Mouse (Mus musculus) midbrain, embryonic 15.5 days (tissue): ENCODE data around the gene Retsat. TPM values are rescaled to one million over a fixed set of nuclear protein-coding genes. Genes with fewer than 3 reads are reported as not detected.

Source experiments
- ATAC-seq: fragments of 200-750 bp; cut with Nextera tagmentation; replicated peaks from 2 replicates; pipeline ENCODE4 v1.8.0; 2017; ENCODE audit warnings: moderate TSS enrichment
- H3K27ac ChIP-seq: fragments of 300-500 bp; sonication (generic); 2 replicates; pipeline ENCODE4 v1.5.1; 2015; ENCODE audit warnings: mild to moderate bottlenecking, inconsistent platforms
- H3K27me3 ChIP-seq: fragments of 300-500 bp; sonication (generic); replicated peaks from 2 replicates; pipeline ENCODE4 v1.6.1; 2015; ENCODE audit warnings: inconsistent platforms
- H3K36me3 ChIP-seq: fragments of 300-500 bp; sonication (generic); replicated peaks from 2 replicates; pipeline ENCODE4 v1.6.1; 2015; ENCODE audit warnings: inconsistent platforms
- H3K4me1 ChIP-seq: fragments of 300-500 bp; sonication (generic); 2 replicates; pipeline ENCODE4 v1.6.1; 2015; ENCODE audit warnings: inconsistent platforms
- H3K4me2 ChIP-seq: fragments of 300-500 bp; sonication (generic); 2 replicates; pipeline ENCODE4 v1.6.1; 2015; ENCODE audit warnings: inconsistent platforms, mild to moderate bottlenecking, moderate library complexity
- H3K4me3 ChIP-seq: fragments of 300-500 bp; sonication (generic); 2 replicates; pipeline ENCODE4 v1.5.1; 2015; ENCODE audit warnings: mild to moderate bottlenecking, inconsistent platforms
- H3K9ac ChIP-seq: fragments of 300-500 bp; sonication (generic); 2 replicates; pipeline ENCODE4 v1.6.1; 2015; ENCODE audit warnings: mild to moderate bottlenecking, inconsistent platforms
- H3K9me3 ChIP-seq: fragments of 300-500 bp; sonication (generic); 2 replicates; pipeline ENCODE4 v1.6.1; 2016; ENCODE audit warnings: inconsistent platforms
- WGBS: fragments of 180-500 bp; shearing (Covaris S2); methylation state at CpG from one replicate; pipeline ENCODE4 v1.1.7; 2015; ENCODE audit warnings: mixed read lengths; 5-methylcytosine and 5-hydroxymethylcytosine counted together
- polyA plus RNA-seq: library from polyadenylated mRNA; unstranded; fragments of >200 nt; fragmentation: Nextera tagmentation; extraction: Ambion mirVana; gene quantifications from 2 replicates; pipeline ENCODE4 v1.2.1, GENCODE M21; 2015

Gene Retsat
- polyA plus RNA-seq, 1 experiment from 2014 or later: 6.1 TPM

DNA sequence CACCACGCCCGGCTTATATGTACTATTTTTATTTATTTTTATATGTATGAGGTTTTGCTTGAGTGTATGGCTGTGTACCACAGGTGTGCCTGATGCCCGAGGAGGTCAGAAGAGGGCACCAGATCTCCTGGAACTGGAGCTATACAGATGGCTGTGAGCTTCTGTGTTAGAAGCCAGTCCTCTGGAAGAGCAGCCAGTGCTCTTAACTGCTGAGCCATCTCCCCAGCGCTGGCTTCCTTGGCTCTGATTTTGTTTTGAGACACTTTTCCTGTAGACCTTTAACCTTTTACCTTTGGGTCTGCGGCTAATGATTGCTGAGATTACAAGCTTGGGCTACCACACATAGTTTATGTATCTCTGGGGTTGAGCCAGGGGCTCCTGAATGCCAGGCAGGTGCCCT is 30.8 kb upstream of the Retsat start:
- H3K36me3 ChIP-seq: no peaks in the 10 kb centered on the region
- H3K27me3 ChIP-seq: no peaks in the 10 kb centered on the region
- peaks cover 5% of the 10 kb centered on the region; the same call in 1 of the 2 replicates for H3K4me1 ChIP-seq
- H3K4me3 ChIP-seq: no peak overlapping the region
- ATAC-seq: no peak
- no peak overlapping the region for H3K4me2 ChIP-seq
- 81% methylated on average over 5 of the region's 5 CpGs for WGBS
- no peak overlapping the region for H3K27ac ChIP-seq
- H3K9ac ChIP-seq: no peak overlapping the region
- no peaks in the 10 kb centered on the region for H3K9me3 ChIP-seq

DNA sequence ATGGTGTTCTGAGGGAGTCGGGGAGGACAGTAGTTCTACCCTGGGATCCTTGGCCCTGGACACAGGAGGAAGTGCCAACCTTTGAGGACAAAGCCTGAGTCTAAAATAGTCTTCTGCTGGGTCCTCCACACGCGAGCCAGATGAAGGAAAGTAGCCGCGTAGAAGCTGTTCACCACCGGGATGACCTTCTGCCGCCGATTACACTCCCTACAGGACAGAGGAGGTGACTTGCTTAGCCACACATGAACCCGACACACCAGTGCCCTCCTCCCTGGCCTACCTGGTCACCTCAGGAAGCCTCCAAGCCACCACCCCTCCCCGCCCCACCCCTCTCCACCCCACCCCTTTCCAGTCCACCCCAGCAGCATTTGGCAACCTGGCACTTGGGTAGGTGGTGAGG is 29.5 kb upstream of the Retsat start:
- Histone ChIP-seq H3K4me2 (no peak overlapping the region), H3K27me3 (no peaks in the 10 kb centered on the region), H3K9me3 (no peaks in the 10 kb centered on the region), H3K4me3 (no peak overlapping the region), H3K4me1 (peaks cover 5% of the 10 kb centered on the region; the same call in 1 of the 2 replicates), H3K27ac (no peak overlapping the region), H3K9ac (no peak overlapping the region), H3K36me3 (no peaks in the 10 kb centered on the region)
- WGBS: 92% methylated on average over 10 of the region's 10 CpGs
- ATAC-seq: no peak

GRCm38 (mm10) chr6:72570644-72571397 is 27.5 kb upstream of the Retsat start:
- H3K27ac ChIP-seq: no peak overlapping the region
- no peak overlapping the region for H3K9ac ChIP-seq
- H3K27me3 ChIP-seq: no peaks in the 10 kb centered on the region
- no peaks in the 10 kb centered on the region for H3K9me3 ChIP-seq
- ATAC-seq: no peak
- WGBS: 88% methylated on average over 10 of the region's 10 CpGs
- H3K4me2 ChIP-seq: no peak overlapping the region
- H3K4me3 ChIP-seq: no peak overlapping the region
- peaks cover 2% of the 10 kb centered on the region; the same call in 1 of the 2 replicates for H3K4me1 ChIP-seq
- H3K36me3 ChIP-seq: no peaks in the 10 kb centered on the region

DNA sequence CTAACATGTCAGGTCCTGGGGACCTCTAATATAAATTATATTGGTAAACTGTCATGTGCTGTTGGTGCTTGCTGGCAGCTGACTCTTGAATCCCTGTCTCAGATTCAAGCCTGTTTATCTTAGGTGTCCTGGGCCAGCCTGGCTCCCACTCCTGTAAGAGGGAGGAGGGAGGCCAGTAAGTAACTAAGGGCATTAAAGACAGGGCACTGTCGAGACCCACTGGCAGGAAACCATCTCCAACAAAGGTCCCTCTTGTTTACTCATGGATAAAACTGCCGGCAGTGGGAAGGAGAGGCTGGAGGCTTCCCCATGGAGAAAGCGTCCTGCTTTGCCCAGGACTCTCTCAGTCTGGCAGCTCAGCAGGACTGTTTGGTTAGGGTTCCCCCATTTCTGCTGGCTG is 26.4 kb upstream of the Retsat start:
- H3K4me1 ChIP-seq: no peaks in the 10 kb centered on the region
- no peak overlapping the region for H3K4me2 ChIP-seq
- no peak overlapping the region for H3K4me3 ChIP-seq
- H3K27ac ChIP-seq: no peak overlapping the region
- H3K9me3 ChIP-seq: no peaks in the 10 kb centered on the region
- no peaks in the 10 kb centered on the region for H3K27me3 ChIP-seq
- ATAC-seq: no peak
- 57% methylated on average over 3 of the region's 3 CpGs for WGBS
- no peaks in the 10 kb centered on the region for H3K36me3 ChIP-seq
- no peak overlapping the region for H3K9ac ChIP-seq

DNA sequence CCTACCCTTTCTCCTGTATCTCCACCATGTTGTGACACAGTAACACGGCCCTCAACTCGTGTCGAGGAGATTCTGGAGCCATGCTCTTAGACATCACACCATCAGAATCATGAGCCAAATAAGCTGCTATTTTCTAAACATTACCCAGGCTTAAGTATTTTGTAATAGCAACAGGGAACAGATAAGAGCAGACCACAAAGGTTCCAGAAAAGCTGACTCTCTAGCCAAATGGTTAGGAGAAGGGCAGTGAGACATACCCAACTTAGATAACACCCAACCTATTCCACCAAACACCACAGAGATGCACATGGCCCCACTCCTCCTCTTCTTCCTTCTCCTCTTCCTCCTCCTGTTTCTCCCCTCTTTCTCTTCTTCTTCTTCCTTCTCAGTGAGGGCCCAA is 22.2 kb upstream of the Retsat start:
- Histone ChIP-seq H3K9me3 (no peaks in the 10 kb centered on the region), H3K9ac (no peak overlapping the region), H3K27me3 (no peaks in the 10 kb centered on the region), H3K36me3 (peaks cover 5% of the 10 kb centered on the region), H3K4me1 (no peaks in the 10 kb centered on the region), H3K4me2 (no peak overlapping the region), H3K4me3 (no peak overlapping the region), H3K27ac (no peak overlapping the region)
- ATAC-seq: no peak
- 87% methylated on average over 3 of the region's 3 CpGs for WGBS

DNA sequence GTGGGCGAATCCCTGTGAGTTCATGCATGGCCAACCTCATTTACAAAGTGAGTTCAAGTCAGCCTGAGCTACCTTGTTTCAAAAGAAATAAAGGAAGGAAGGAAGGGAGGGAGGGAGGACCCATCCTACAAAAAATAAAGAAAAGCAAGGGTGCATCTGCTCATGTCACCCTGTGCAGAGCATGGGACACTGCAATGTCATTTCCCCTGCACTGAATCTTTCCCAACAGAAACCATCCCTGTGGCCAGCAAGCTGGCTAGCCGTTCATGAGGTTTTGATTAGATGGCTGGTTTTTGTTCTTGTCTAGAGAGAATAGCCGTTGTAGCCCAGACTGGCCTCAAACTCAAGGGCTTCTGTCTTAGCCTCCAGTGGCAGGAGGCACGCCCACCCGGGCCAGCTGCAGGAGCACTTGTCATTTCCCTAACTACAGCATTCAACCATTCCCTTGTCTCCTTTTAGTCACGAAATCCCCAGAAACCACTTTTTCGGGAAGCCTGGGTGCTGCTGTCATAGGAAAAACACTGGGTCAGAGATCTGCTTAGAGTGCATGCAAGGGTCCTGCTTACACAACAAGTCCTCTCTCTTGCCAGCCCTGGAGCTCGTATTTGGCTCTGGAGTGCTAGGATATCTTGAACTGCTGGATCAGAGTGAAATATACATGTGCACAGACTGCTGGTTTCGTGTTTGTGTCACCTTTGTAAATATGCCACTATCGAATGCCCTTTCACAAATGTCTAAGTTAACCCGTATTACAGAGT is 16.5 kb upstream of the Retsat start:
- H3K27ac ChIP-seq: no peak overlapping the region
- no peaks in the 10 kb centered on the region for H3K27me3 ChIP-seq
- H3K9me3 ChIP-seq: no peaks in the 10 kb centered on the region
- no peaks in the 10 kb centered on the region for H3K4me1 ChIP-seq
- WGBS: 67% methylated on average over 11 of the region's 11 CpGs
- no peak overlapping the region for H3K9ac ChIP-seq
- H3K4me3 ChIP-seq: no peak overlapping the region
- H3K36me3 ChIP-seq: peaks cover 5% of the 10 kb centered on the region
- no peak for ATAC-seq
- H3K4me2 ChIP-seq: no peak overlapping the region

- Histone ChIP-seq H3K27ac (no peak overlapping the region), H3K9ac (no peak overlapping the region), H3K4me3 (no peak overlapping the region), H3K9me3 (no peaks in the 10 kb centered on the region), H3K27me3 (no peaks in the 10 kb centered on the region), H3K4me1 (no peaks in the 10 kb centered on the region), H3K4me2 (no peak overlapping the region), H3K36me3 (peaks cover 5% of the 10 kb centered on the region)
- WGBS: 83% methylated on average over 4 of the region's 4 CpGs
- no peak for ATAC-seq
Measured at GRCm38 (mm10) chr6:72583211-72583839, 14.9 kb upstream of the Retsat start.

- Histone ChIP-seq H3K4me3 (no peak overlapping the region), H3K4me2 (no peak overlapping the region), H3K27me3 (no peaks in the 10 kb centered on the region), H3K9ac (no peak overlapping the region), H3K27ac (no peak overlapping the region), H3K4me1 (no peaks in the 10 kb centered on the region), H3K36me3 (peaks cover 4% of the 10 kb centered on the region), H3K9me3 (no peaks in the 10 kb centered on the region)
- ATAC-seq: no peak
- WGBS: 89% methylated on average over 11 of the region's 11 CpGs
Measured at GRCm38 (mm10) chr6:72584154-72584553, 14.1 kb upstream of the Retsat start.

DNA sequence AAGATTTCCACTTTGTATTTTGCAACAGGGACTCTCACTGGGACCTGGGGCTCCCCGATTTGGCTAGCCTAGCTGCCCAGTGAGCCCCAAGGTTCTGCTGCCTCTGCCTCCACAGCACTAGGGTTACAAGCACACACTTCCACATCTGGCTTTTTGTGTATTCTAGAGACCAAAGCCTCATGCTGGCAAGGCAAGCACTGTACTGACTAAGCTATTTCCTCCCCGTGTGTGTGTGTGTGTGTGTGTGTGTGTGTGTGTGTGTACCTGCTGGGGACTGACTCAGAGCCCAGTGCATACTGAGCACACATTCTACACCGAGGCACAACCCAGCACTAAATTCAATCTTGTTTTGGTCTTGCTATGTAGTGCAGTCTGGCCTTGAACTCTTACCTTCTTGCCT is 11.6 kb upstream of the Retsat start:
- no peak overlapping the region for H3K4me3 ChIP-seq
- no peak overlapping the region for H3K27ac ChIP-seq
- 87% methylated on average over 3 of the region's 3 CpGs for WGBS
- no peak overlapping the region for H3K9ac ChIP-seq
- no peaks in the 10 kb centered on the region for H3K4me1 ChIP-seq
- H3K9me3 ChIP-seq: no peaks in the 10 kb centered on the region
- no peaks in the 10 kb centered on the region for H3K27me3 ChIP-seq
- no peak overlapping the region for H3K4me2 ChIP-seq
- ATAC-seq: no peak
- no peaks in the 10 kb centered on the region for H3K36me3 ChIP-seq

DNA sequence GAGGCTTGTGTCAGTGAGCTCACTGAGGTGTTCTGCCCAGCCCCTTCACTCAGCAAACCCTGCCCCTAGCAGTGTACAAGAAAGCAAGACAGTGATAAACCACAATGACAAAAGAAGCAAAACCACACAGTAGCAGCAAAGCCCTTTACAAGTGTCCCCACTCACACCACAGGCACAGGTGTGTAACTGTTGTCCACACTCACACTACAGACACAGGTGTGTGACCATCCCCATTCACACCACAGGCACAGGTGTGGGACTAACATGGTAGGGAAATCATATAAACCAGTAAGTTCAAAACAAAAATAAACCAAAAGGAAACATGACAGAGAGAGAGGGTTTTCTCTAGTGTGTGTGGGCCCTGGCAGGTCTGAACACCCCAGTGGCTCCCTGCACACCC is 10.0 kb upstream of the Retsat start:
- H3K27ac ChIP-seq: no peak overlapping the region
- no peak overlapping the region for H3K4me3 ChIP-seq
- no peaks in the 10 kb centered on the region for H3K4me1 ChIP-seq
- no peaks in the 10 kb centered on the region for H3K36me3 ChIP-seq
- no peaks in the 10 kb centered on the region for H3K9me3 ChIP-seq
- H3K9ac ChIP-seq: no peak overlapping the region
- H3K27me3 ChIP-seq: no peaks in the 10 kb centered on the region
- no peak for ATAC-seq
- no peak overlapping the region for H3K4me2 ChIP-seq

DNA sequence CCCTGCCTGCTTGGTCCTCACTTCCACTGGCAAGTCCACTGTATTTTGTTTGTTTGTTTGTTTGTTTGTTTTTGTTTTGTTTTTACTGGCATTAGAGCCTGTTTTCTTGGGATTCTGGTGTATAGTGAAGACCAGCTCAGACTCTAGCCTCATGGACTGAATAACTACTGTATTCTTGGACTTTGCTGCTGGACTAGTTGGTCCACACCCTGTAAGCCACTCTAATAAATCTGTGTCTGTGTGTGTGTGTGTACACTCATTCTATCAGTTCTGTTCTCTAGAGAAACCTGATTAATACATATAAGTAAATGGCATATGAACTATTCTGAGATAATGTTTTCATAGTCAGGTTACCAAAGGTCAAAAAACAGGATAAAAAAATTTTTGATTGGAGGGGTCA is 8.2 kb upstream of the Retsat start:
- no peak for ATAC-seq

DNA sequence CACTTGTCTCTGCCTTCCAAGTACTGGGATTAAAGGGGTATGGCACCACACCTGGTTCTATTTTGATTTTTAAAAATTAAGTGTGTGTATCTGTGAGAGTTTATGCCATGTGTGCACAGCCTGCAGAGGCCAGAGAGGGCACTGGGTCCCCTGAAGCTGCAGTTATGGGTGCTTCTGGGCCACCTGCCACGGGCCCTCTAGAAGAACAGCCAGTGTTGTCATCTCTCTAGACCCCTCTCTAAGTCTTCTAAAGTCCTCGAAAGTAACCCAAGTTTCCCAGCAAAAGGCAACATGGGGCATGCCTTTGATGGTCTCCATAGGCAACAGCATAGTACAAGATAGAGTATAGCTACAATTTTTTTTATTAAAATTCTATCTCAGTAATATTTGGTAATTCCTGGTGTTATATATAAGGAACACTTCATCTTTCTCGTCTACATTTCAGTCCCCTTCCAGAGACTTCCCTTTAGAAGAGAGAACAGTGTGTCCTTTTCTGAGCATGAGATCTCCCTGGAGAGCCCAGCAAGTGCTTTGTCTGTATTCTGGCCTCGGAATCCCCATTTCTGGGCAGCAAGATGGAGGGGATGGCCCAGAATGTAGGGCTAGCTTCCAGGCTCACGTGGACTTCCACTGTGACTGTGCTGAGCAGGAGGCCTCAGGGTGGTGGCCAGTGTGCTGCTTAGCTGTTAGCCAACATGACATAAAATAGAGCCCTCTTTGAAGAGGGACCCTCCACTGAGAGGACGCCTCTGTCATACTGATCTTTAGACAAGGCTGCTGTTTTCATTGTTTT is 5.1 kb upstream of the Retsat start:
- Histone ChIP-seq H3K27ac (no peak overlapping the region), H3K36me3 (no peaks in the 10 kb centered on the region), H3K9me3 (no peaks in the 10 kb centered on the region), H3K4me1 (peaks cover 11% of the 10 kb centered on the region), H3K4me2 (no peak overlapping the region), H3K9ac (no peak overlapping the region), H3K27me3 (no peaks in the 10 kb centered on the region), H3K4me3 (no peak overlapping the region)
- 83% methylated on average over 6 of the region's 6 CpGs for WGBS
- ATAC-seq: no peak

More for the DNA sequence above, 8.2 kb upstream of the Retsat start:
- no peak overlapping the region for H3K9ac ChIP-seq
- no peaks in the 10 kb centered on the region for H3K36me3 ChIP-seq
- H3K4me2 ChIP-seq: no peak overlapping the region
- no peaks in the 10 kb centered on the region for H3K27me3 ChIP-seq
- no peaks in the 10 kb centered on the region for H3K4me1 ChIP-seq
- no peak overlapping the region for H3K4me3 ChIP-seq
- H3K9me3 ChIP-seq: no peaks in the 10 kb centered on the region
- H3K27ac ChIP-seq: no peak overlapping the region
